Mouse (Mus musculus): ENCODE data around the gene Gng13.
"Not testable (repeated sequence)": the region's sequence is repeated elsewhere in the genome, so short reads cannot be mapped to it uniquely, and the experiment has no call there.

Gng13 gene

DNA sequence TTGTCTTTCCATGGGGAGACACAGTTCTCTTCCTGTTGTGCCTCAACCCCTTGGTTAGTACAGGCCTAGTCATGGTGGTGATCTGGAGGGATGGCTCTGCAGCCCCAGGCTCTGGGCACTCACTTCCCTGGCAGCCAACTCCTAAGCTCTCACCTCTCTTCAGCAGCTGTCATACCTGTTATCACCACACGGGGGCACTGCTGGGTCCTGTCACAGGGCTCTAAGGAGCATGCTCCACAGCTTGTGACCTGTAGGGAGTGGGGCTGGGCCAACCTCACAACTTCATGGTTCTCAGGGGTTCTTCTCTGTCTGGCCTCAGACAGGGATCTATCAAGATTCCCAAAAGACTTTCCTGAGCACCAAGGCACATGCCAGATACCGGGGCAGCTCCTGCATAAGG is 15.1 kb downstream of the Gng13 start:
- DNase-seq (ENCODE audit: low spot score): peak; percentile 81

DNA sequence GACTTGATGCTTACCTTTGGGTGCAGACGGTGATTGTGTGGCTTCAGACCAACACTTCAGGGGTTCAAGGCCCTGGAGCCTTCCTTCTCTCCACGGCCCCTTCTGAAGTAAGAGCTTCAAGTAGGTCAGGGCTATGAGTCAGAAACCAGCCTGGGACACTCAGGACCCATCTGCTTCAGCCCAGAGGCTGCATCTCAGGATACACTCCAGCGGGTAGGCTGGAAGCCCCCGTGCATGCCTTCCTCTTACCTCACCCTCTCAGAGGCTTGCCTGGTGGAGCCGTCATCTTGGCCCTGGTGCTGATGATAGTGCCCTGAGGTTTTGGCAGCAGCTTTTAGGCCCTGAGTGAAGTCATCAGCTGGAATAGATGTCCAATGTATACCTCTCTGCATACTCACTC is 18.3 kb downstream of the Gng13 start:
- no peak for DNase-seq (ENCODE audit: low spot score)

DNA sequence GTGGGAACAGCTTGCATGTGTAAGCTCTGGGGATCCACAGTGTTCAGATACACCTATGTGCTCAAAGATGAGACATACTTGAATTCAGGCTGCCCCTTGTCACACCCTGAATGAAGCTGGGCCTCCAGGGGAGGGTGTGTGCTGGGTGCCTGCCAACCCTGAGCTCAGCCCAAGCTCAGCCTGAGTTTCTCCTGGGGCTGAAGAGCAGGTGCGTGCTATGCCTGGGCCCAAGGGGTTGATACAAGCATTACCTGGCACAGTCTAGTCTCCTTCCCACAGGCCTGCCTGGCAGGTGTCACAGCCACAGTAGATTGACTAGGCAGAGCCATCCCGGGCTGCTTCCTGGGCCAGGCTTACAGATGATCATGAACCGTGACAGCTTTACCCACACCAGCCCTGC is 18.8 kb downstream of the Gng13 start, which contains the start of gene Mslnl:
Gene Mslnl, plus strand, starts transcription at position 298 of the 400 bp plus-strand sequence.
- DNase-seq (ENCODE audit: low spot score): no peak

DNA sequence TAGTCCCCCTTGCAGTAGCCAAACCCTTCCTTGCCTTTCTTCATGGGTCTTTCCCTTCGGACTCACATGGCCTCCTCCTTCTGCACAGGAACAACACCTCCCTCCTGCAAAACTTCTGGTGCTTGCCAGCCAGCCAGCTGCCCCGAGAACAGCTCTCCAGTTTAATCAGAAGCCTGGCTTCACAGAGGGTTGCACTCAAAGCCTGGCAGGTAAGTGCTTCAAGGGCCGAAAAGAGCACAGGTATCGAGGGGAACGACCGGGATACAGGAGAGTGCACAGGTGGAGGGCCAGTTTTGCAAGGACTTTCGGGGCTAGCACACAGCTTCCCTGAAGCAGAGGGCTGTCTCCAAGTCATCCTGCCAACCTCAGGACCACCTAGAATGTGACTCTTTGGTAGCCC is 21.9 kb downstream of the Gng13 start:
- DNase-seq (ENCODE audit: low spot score): no peak

DNA sequence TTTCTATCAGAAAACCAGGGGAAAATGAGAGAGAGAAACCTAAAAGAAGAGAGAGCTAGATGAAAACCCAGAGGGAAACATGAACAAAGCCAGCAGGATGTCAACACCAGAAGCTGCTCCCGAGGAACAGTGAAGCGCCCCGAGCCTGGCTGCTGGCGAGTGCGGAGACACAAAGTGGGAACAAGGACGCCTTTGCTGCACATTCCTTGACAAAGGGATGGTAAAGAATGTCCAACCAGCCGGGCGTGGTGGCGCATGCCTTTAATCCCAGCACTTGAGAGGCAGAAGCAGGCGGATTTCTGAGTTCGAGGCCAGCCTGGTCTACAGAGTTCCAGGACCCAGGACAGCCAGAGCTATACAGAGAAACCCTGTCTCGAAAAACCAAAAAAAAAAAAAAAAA is 24.5 kb downstream of the Gng13 start:
- DNase-seq (ENCODE audit: low spot score): not testable (repeated sequence)

DNA sequence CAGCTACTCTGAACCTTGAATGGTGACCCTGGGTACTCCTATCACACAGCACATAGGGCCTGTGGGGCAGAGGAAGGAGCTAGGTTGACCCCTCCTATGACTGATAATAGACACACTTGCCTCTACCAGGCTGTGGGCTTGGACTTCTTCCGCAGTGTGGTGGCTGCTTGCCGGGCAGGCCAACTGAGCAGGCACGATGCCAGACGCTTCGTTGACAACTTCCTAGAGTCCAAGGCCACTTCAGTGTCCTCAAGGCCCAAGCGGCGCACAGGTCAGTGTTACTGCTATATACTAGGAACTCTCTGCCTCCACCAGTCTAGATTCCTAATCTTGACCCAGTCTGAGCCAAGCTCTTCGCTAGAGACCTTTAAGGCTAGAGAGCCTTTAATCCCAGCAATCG is 26.9 kb downstream of the Gng13 start:
- DNase-seq (ENCODE audit: low spot score): no peak

DNA sequence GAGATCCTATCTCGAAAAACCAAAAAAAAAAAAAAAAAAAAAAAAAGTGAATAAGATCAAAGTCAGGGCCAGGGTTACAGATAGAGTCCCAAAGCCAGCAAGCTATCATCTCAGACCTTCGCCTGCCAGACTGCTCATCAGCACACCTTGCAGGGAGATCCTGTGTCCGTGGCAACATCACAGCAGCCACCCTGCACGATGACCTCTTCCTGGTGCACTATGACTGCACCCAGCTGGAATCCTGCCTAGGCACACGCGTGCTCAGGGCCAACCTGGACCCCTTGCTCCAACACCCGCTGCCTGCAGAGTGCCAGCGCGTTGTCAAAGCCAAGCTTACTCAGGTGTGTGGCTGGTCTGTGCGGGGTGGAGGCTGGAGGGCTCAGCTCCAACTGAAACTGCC is 27.3 kb downstream of the Gng13 start:
- no peak for DNase-seq (ENCODE audit: low spot score)

DNA sequence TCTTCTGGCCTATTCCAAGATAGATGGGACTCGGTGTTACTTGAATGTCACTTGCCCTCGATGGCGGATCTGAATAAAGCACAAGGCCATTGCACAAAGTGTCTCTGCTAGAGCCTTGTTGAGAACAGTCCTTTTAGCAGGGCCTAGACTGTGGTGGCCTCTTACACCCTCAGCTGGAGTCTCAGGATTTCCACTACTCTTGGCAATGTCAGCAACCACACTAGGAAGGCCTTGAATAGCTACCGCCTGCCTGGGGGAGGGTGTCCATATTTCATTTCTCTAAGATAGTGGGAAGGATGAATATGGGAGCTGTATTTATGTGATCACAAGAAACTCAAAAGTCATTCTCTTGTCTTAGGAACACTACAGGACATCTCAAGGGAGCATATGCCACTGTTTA is 31.3 kb downstream of the Gng13 start:
- DNase-seq (ENCODE audit: low spot score): no peak

DNA sequence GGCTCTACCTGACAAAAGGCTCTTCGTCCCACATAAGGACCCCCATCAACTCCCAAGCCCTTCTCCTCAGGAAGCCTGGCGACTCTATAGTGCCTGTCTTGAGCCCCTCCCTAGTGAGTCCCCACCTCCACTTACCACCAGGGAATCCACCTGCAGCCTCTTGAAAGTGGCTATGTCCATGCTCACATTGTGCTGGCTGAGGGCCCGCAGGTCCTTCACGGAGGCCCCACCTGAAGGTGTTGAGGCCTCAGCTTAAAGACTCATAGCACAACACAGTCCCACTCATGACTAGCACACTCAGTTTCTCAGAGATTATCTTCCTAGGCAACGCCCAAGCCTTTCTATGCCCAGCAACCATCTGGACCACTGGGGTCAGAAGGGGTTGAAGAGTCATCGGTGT is 32.3 kb downstream of the Gng13 start:
- no peak for DNase-seq (ENCODE audit: low spot score)

DNA sequence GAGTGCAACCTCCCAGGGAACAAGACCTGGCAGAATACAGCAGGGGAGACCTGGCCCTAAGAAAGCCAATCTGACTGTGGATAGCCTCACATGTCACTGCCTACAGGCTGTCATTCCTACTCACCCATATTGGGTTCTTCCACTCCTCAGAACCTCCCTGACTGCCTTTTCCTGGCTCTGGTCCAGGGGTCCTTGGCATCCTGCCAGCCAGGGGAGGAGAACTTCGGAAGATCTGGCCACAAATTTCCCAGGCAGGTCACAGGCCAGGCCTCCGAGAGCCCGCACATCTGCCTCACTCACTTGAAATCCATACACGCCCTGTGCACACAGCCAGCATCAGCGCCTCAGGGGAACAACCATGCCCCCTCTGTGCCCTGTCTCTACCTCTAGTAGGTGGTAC is 34.5 kb downstream of the Gng13 start:
- peak; percentile 48 for DNase-seq (ENCODE audit: low spot score)

DNA sequence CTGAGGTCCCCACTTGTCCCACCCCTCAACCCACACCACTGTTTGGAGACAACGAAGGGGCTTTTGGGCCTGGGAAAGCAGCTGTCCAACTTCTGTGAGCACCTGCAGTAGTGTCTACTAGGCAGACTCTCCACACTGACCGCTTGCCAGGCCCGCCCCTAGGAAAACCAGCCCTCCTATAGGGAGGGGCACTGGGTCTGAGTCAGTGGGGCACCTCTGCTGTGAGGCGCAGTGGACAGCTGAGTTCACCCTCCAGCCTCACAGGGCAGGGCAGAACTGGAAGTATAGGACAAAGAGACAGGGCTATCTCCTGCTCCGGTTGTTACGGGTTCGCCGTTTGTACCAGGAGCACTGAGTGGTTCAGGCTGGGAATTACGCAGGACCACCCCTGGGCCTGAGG is 37.3 kb downstream of the Gng13 start, which contains the start of gene Msln:
Gene Msln, minus strand, starts transcription at position 138 of the 400 bp plus-strand sequence.
- no peak for DNase-seq (ENCODE audit: low spot score)

DNA sequence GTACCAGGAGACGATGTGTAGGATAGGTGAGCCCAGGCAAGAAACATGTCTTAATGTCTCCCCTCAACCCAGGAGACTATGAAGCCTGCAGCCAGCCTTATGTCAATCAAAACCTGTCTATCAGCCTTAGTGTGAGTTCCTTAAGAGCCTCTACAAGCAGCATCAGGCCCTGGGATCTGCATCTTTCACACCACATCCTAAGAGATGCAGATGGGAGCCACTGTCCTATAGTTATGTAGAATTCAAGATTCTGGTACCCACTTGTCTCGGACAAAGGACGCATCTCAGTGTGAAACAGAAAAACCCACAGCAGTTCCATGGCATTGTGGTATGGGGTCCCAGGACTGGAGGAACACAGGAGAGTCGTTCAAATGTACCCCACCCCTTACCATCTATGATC is 38.1 kb downstream of the Gng13 start:
- DNase-seq (ENCODE audit: low spot score): no peak

DNA sequence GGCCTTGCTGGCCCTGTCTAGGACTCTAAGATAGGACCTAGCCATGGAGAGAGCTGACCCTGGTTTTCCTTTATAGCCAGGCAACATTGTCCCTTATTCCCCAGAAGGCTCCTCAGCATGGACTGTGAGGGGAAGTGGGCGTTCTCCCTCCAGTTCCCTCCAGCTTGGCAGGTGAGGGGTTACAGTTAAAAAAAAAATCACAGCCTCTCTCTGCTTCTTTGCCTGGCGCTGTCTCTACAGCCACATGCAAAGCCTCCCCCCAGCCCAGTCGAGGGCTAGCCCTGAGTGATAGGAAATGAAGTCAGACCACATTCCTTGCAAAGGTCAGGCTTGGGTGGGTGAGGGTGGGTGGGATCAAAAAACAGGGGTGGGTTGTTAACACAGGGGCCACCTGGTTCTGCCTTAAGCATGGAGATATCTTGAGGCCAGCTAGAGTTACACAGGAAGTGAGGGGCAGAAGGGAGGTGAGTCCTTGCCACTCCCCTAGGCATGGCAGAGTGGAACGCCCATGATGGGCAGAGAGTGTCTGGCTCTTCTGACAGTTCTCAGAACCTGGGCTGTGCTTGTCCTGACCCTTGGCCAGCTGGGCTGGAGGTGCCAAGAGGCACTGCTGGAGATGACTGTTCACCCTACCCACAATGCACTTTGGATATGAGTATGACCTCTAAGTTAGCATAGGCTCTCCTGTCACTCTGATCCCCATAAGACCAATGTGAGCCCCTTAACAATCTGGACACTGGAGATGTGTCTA is 38.8 kb downstream of the Gng13 start:
- DNase-seq (ENCODE audit: low spot score): no peak

DNA sequence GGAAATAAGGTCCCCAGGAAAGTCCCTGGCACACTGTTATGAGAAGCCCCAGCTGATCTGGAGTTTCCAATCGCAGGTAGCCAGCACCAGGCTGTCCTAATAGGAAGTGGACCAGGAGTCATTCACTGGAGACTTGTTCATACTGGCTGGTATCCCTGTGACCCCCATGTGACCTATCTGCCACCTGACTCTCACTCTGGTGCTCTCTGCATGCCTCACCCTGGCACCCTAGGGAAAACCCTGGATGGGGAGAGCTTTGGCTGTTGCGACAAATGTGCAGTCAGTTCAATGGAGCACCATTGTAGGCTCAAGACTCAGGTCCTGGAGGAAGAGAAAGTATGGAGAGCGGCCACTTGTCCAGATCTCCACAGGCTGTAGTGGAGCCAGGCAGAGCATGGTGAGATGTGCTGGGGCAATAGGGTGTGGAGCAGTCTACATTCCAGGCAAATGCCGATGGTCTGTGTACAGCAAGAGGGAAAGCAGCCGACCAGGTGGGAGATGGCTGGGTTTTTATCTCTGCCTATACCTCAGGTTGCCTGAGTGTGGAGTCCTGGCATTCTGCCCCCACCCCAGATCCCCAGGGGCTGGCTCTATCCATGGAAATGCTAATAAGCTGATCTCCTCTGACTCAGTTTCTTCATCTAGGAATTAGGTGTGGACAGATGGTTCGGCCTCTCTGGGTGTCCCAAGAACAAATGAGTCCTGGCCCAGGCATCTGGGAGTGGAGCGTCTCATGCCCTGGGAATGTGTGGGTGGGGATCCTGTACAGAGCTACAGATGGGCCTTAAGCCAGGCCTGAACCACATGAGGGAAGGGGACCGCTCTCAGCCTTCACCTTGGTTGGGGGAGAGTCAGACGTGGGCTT is 39.6 kb downstream of the Gng13 start:
- no peak for DNase-seq (ENCODE audit: low spot score)

DNA sequence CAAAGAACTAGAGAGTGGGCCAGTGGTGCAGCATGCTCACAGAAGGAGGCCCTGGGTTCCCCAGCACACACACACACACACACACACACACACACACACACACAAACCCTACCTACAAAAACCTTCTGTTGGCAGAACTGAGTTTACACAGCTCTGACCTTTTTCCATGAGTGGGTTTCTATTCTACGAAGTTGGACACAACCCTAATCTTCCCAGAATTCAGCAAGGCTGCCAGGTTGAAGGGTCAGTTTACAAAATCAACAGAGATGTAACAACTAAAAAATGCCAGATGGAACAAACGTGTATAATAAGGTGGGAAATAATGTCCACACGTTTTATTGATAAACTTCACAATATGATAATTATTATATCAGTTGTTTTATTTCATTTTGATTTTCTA is 40.7 kb downstream of the Gng13 start:
- DNase-seq (ENCODE audit: low spot score): no peak

DNA sequence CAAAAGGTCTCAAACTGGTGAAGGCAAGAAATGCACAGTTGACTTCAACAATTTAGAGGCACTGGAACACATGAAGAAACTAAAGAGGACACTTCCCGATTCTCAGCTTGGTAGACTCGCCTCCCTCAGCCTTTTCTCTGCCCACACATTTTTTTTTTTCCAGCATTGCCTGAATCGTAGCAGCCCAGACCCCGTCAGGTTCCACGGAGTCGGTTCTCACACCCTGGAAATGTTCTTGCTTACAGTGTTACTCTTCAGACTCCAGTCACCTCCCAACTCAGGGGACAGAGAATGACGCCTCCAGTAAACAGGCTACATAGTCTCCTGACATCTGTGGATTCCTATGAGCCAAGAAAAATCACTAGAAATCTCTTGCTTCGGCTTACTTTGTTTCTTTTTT is 43.2 kb downstream of the Gng13 start:
- no peak for DNase-seq (ENCODE audit: low spot score)

DNA sequence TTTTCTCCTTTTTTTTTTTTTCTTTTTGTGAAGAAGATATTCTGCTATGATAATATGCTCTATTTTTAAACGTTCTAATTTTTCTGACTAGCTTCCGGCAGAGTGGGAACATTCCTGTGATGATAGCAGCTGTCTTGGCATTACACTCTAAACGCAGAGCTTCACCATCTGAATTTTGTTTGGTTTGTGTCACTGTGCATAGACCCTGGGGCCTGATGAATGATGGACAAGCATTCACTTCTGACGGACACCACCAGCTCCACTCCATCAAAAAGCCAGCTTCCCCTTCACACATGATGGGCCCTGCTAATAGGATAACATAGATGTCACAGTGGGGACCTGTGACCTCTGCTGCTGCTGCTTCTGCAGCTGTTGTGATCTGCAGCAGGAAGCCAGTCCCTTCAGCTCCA is 44.6 kb downstream of the Gng13 start:
- no peak for DNase-seq (ENCODE audit: low spot score)

DNA sequence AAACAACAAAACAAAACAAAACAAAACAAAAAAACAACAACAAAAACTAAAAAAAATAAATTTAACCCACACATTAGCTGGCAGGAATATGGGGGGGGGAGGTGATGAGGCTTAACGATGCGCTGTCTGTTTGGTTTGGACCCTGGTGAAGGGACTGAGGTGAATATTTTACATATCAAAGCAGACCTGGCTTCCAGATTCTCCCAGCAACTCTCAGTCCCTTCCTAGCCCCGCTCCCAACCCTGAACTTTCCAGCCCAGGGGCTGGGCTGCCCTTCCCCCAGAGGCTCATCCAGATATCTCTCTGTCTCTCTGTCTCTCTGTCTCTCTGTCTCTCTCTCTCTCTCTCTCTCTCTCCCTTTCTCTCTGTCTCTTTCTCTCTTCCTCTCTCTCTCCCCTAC is 45.6 kb downstream of the Gng13 start:
- no peak for DNase-seq (ENCODE audit: low spot score)

DNA sequence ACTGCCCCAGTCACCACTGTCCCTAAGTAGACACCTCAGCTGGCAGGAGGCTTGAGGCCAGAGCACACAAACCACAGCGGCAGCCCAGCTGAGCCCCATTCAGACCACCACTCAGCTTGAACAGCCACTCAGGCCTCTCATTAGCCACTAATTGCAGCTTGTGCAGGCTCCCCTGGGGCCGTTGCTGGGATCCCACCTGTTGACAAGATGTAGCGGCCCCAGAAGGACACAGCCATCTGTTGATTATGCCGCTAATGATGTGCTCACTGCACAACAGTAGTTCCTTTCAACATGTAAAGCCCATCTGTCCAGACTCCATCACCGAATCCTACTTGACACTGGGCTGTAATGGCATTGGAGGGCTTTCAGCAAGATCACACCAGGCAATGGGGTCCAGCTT is 48.9 kb downstream of the Gng13 start:
- DNase-seq (ENCODE audit: low spot score): no peak

All from urinary bladder, postnatal 25 days (tissue).